Mouse (Mus musculus) embryonic facial prominence, embryonic 11.5 days (tissue): ENCODE results near the gene Rnft1. TPM values are rescaled to one million over a fixed set of nuclear protein-coding genes. Genes with fewer than 3 reads are reported as not detected.

Experiments used
- ATAC-seq: fragments of 200-750 bp; cut with Nextera tagmentation; replicated peaks from 2 replicates; pipeline ENCODE4 v1.8.0; 2017; ENCODE audit warnings: low read depth; ENCODE audit not compliant: insufficient number of reproducible peaks, low FRiP score, low TSS enrichment
- DNase-seq: peaks from one replicate; pipeline ENCODE4 v3.0.0-alpha.2; 2015; ENCODE audit warnings: low spot score
- H3K27ac ChIP-seq: fragments of 300-500 bp; sonication (generic); replicated peaks from 2 replicates; pipeline ENCODE4 v1.5.1; 2014; ENCODE audit warnings: mild to moderate bottlenecking, low read depth, low read length, control low read depth
- H3K27me3 ChIP-seq: fragments of 300-500 bp; sonication (generic); 2 replicates; pipeline ENCODE4 v1.6.1; 2014; ENCODE audit warnings: mild to moderate bottlenecking, low read length, moderate library complexity, mixed read lengths; ENCODE audit not compliant: control insufficient read depth, insufficient read depth
- H3K36me3 ChIP-seq: fragments of 300-500 bp; sonication (generic); replicated peaks from 2 replicates; pipeline ENCODE4 v1.6.1; 2014; ENCODE audit warnings: low read depth, mild to moderate bottlenecking, low read length, moderate library complexity, mixed read lengths; ENCODE audit not compliant: control insufficient read depth, insufficient read depth
- H3K4me1 ChIP-seq: fragments of 300-500 bp; sonication (generic); 2 replicates; pipeline ENCODE4 v1.6.1; 2014; ENCODE audit warnings: low read length, mixed read lengths; ENCODE audit not compliant: control insufficient read depth, insufficient read depth
- H3K4me2 ChIP-seq: fragments of 300-500 bp; sonication (generic); 2 replicates; pipeline ENCODE4 v1.6.1; 2014; ENCODE audit warnings: low read depth, mild to moderate bottlenecking, control low read depth, low read length, moderate library complexity
- H3K4me3 ChIP-seq: fragments of 300-500 bp; sonication (generic); 2 replicates; pipeline ENCODE4 v1.5.1; 2014; ENCODE audit warnings: low read depth, low read length, control low read depth
- H3K9ac ChIP-seq: fragments of 300-500 bp; sonication (generic); replicated peaks from 2 replicates; pipeline ENCODE4 v1.6.1; 2014; ENCODE audit warnings: mild to moderate bottlenecking, control low read depth, low read length
- H3K9me3 ChIP-seq: fragments of 300-500 bp; sonication (generic); replicated peaks from 2 replicates; pipeline ENCODE4 v1.6.1; 2016; ENCODE audit warnings: mild to moderate bottlenecking, low read length, inconsistent platforms, mixed read lengths; ENCODE audit not compliant: control insufficient read depth
- WGBS: fragments of 180-500 bp; shearing (Covaris S2); extraction: QIAGEN DNeasy Blood & Tissue Kit; methylation state at CpG from one replicate; pipeline ENCODE4 v1.1.7; 2014; 5-methylcytosine and 5-hydroxymethylcytosine counted together
- polyA plus RNA-seq: library from polyadenylated mRNA; unstranded; fragments of >200 nt; fragmentation: Nextera tagmentation; extraction: Ambion mirVana; gene quantifications from 2 replicates; pipeline ENCODE4 v1.2.1, GENCODE M21; 2014

The Rnft1 gene
- polyA plus RNA-seq, 1 experiment from 2014 or later, result 33.4 TPM

DNA sequence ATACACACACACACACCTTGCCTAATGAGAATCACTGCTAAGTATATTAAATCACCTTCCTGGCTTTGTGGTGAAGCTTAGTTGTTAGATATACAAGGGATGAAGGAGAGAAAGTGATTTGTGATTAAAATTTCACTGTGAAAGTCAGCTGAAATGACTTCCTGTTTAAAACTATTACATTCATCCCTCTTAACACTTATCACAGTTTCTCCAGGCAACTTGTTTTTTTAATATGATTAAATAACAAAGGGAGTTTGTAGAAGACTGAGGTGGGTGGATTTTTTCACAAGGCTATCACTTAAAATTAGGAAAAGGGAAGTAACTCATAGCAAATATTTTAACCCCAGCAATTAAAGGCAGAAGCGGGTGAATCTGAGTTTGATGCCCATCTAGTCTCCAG is 12.9 kb downstream of the Rnft1 start:
- Histone ChIP-seq H3K27me3 (no peaks in the 10 kb centered on the region), H3K9me3 (no peaks in the 10 kb centered on the region), H3K4me3 (no peak overlapping the region), H3K9ac (no peak overlapping the region), H3K36me3 (no peaks in the 10 kb centered on the region), H3K27ac (no peak overlapping the region), H3K4me1 (no peaks in the 10 kb centered on the region), H3K4me2 (no peak overlapping the region)
- ATAC-seq (no peak), DNase-seq (no peak)
- 91% methylated on average over 1 of the region's 1 CpGs for WGBS

DNA sequence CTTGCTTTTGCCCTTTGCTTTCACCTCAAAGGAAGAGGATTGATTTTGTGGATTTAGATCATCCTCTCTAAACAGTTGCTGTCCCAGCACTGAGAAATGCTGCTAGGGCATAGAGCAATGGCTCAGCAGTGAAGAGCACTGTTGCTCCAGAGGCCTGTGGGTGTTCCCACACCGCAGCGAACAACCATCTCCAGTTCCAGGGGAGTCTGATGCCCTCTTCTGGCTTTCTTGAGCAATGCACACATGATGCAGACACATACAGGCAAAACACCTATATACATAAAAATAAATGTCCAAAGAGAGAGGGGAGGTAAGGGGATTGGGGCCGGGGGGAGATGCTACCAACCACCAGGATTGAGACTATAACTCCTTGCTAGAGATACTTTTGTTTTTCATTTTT is 13.5 kb downstream of the Rnft1 start:
- DNase-seq (no peak), ATAC-seq (no peak)
- Histone ChIP-seq H3K36me3 (no peaks in the 10 kb centered on the region), H3K9ac (no peak overlapping the region), H3K4me2 (no peak overlapping the region), H3K9me3 (no peaks in the 10 kb centered on the region), H3K4me3 (no peak overlapping the region), H3K27me3 (no peaks in the 10 kb centered on the region), H3K4me1 (no peaks in the 10 kb centered on the region), H3K27ac (no peak overlapping the region)
- WGBS, result 75% methylated on average over 3 of the region's 3 CpGs

DNA sequence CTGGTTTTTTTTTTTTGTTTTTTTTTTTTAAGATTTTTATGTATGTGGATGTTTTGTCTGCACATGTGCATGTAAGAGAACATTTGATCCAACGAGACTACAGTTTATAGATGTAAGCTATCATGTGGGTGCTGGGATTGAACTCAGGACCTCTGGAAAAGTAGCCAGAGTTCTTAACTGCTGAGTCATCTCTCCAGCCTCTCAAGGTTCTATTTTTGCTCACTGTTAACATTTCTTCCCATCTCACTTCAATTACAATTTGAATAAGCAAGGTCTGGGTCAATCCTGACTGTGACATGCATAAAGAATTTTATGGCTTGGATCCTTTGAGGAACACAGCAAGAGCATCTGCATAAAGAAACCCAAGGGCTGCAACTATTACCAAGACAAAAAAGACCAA is 16.3 kb downstream of the Rnft1 start:
- Histone ChIP-seq H3K4me3 (no peak overlapping the region), H3K9me3 (no peaks in the 10 kb centered on the region), H3K4me1 (no peaks in the 10 kb centered on the region), H3K4me2 (no peak overlapping the region), H3K27ac (no peak overlapping the region), H3K27me3 (no peaks in the 10 kb centered on the region), H3K9ac (no peak overlapping the region), H3K36me3 (peaks cover 4% of the 10 kb centered on the region)
- no peak for DNase-seq
- ATAC-seq, result no peak
- WGBS, result 85% methylated on average over 1 of the region's 1 CpGs

DNA sequence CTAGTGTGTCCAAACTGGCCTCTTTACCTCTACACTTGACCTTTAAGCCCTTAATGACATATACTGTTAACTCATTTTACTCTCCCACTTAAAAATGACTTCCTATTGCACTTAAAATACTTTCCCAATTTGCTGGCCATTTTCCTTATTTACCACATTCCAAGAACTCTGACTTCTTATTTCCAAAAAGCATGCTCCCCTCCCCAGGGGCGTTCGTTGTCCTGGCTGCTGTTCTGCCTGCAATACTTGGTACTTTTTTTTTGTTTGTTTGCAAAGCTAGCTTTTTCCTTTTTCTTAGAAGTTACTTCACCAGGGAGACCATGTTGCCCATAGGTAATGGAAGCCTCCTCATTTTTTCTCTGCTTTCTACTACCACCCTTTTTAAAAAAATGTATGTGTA is 18.7 kb downstream of the Rnft1 start:
- Histone ChIP-seq H3K9me3 (no peaks in the 10 kb centered on the region), H3K9ac (no peak overlapping the region), H3K4me2 (no peak overlapping the region), H3K27ac (no peak overlapping the region), H3K4me3 (no peak overlapping the region), H3K27me3 (no peaks in the 10 kb centered on the region), H3K4me1 (no peaks in the 10 kb centered on the region), H3K36me3 (peaks cover 4% of the 10 kb centered on the region)
- ATAC-seq, result no peak
- no peak for DNase-seq
- WGBS, result 88% methylated on average over 2 of the region's 2 CpGs

DNA sequence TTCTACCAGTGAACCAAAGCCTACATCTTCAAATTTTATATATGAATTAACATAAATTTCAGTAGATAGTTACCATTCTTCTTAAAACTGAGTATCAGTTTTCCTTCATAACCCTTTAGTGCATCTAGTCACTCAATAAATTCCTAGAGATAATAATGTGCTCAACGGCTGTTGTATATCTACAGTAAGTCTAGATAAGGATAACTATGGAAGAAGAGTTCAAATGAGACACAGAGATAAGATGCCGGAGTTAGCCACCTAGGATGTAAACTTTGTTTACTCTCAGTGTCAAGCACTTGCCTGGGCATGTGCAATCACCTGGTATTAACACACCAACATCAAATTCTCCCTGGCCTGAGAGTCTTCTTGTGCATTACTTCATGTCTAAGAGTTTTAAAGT is 22.9 kb downstream of the Rnft1 start:
- 91% methylated on average over 2 of the region's 2 CpGs for WGBS
- no peak for DNase-seq
- Histone ChIP-seq H3K27ac (no peak overlapping the region), H3K4me3 (no peak overlapping the region), H3K9ac (no peak overlapping the region), H3K36me3 (peaks cover 12% of the 10 kb centered on the region), H3K4me2 (no peak overlapping the region), H3K27me3 (no peaks in the 10 kb centered on the region), H3K4me1 (no peaks in the 10 kb centered on the region), H3K9me3 (no peaks in the 10 kb centered on the region)
- ATAC-seq, result no peak

DNA sequence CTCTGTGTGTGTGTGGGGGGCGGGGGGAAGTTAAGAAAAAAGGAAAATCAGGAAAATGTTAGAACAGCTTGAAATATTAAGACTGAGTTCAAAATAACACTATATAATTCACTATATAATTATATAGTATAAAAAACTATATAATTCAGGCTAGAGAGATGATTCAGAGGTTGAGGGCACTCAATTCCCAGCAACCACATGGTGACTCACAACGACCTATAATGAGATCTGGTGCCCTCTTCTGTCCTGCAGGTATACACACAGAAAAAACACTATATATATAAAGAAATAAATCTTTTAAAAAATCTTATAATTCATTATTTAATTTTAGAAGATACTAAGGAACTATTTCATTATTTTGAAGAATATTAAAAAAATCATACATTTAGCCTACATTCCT is 23.5 kb downstream of the Rnft1 start:
- no peak for DNase-seq
- Histone ChIP-seq H3K4me2 (no peak overlapping the region), H3K27ac (no peak overlapping the region), H3K9ac (no peak overlapping the region), H3K9me3 (no peaks in the 10 kb centered on the region), H3K4me1 (no peaks in the 10 kb centered on the region), H3K4me3 (no peak overlapping the region), H3K27me3 (no peaks in the 10 kb centered on the region), H3K36me3 (peaks cover 12% of the 10 kb centered on the region)
- ATAC-seq, result no peak
- WGBS, result 95% methylated on average over 2 of the region's 2 CpGs

DNA sequence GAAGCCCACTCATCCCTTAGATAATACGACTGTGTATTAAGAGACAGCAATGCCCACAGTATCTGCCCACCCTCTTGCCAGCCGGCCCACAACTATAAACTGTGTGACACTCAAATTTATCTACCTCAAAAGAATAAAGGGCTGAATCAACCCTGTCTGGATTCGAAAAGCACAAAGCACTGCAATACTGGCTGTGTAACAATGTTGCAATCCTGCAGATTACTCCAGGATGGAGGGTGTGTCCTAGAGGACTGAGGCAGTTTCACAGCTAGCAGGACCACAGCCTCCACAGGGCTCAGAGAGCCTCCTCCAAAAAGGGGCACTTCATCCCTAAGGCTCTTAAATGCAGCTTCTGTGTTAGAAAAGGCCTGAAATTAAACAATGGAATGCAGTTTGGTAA is 32.2 kb downstream of the Rnft1 start:
- Histone ChIP-seq H3K27ac (no peak overlapping the region), H3K27me3 (no peaks in the 10 kb centered on the region), H3K4me1 (no peaks in the 10 kb centered on the region), H3K4me3 (no peak overlapping the region), H3K9me3 (no peaks in the 10 kb centered on the region), H3K4me2 (no peak overlapping the region), H3K9ac (no peak overlapping the region), H3K36me3 (peaks cover 13% of the 10 kb centered on the region)
- ATAC-seq, result no peak
- 86% methylated on average over 3 of the region's 3 CpGs for WGBS
- no peak for DNase-seq

DNA sequence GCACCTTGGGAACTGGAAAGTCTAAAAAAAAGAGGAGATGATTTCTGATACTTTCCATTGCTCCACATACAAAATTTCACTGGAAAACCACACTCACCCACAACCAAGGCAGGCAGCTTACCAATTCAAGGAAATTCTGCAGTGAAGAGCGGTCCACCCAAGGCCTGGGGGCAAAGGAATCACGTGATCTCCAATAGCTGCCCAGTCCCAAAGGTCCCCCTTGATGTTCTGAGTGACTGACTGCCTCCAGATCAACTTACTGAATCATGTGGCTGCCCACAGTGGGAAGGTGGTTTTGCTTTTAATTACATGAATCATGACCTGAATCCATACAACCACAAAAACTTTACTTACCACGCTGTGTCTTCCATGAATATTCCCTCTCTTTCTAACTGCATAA is 32.8 kb downstream of the Rnft1 start:
- no peak overlapping the region for H3K4me3 ChIP-seq
- WGBS, result 83% methylated on average over 3 of the region's 3 CpGs
- no peaks in the 10 kb centered on the region for H3K4me1 ChIP-seq
- DNase-seq, result no peak
- H3K9ac ChIP-seq, result no peak overlapping the region
- no peak overlapping the region for H3K27ac ChIP-seq
- peaks cover 13% of the 10 kb centered on the region for H3K36me3 ChIP-seq
- no peaks in the 10 kb centered on the region for H3K9me3 ChIP-seq
- H3K27me3 ChIP-seq, result no peaks in the 10 kb centered on the region
- ATAC-seq, result no peak
- H3K4me2 ChIP-seq, result no peak overlapping the region

DNA sequence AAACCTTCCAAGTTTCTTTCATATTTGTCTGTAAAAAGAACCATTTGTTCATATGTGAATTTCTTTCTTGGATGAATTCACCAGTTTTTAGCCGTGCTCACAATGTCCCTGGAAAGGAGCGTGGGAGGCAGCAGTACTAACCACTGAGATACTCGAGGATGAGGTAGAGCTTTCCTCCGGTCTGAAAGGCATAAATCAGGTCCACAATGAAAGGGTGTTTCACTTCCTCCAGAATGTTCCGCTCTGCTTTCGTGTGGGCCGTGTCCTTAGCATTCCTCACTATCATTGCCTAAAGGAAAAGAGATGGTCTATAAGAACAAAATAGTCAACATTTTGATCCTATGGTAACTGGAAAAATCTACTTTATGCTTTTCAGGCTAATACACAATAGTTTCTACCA is 35.3 kb downstream of the Rnft1 start:
- Histone ChIP-seq H3K27ac (no peak overlapping the region), H3K4me3 (no peak overlapping the region), H3K36me3 (peaks cover 13% of the 10 kb centered on the region), H3K9ac (no peak overlapping the region), H3K9me3 (no peaks in the 10 kb centered on the region), H3K27me3 (no peaks in the 10 kb centered on the region), H3K4me1 (no peaks in the 10 kb centered on the region), H3K4me2 (no peak overlapping the region)
- DNase-seq (no peak), ATAC-seq (no peak)
- WGBS, result 95% methylated on average over 7 of the region's 7 CpGs
